Mouse (Mus musculus) brain, embryonic 14.5 days (tissue): ENCODE results near the gene Msantd2.

Source experiments
- CTCF ChIP-seq: fragments of 200-500 bp; IDR thresholded peaks from 2 replicates; pipeline ENCODE4 v1.5.1; 2012; ENCODE audit warnings: inconsistent platforms, mild to moderate bottlenecking, moderate library complexity, borderline replicate concordance; ENCODE audit not compliant: insufficient read depth, insufficient read length; ENCODE audit errors: extremely low read depth
- POLR2A ChIP-seq: fragments of 200-500 bp; IDR thresholded peaks from 2 replicates; pipeline ENCODE4 v1.6.1; 2012; ENCODE audit warnings: mild to moderate bottlenecking, inconsistent platforms, borderline replicate concordance; ENCODE audit not compliant: poor library complexity, insufficient read depth, insufficient read length, severe bottlenecking; ENCODE audit errors: extremely low read depth

- no peak for TF ChIP-seq CTCF
- TF ChIP-seq POLR2A, result no peak
Observed at GRCm38 (mm10) chr9:37537658-37538250, 48.6 kb downstream of the Msantd2 start.
